Mouse (Mus musculus) intestine, postnatal 0 days (tissue): ENCODE results near the gene Nup93. TPM values are rescaled to one million over a fixed set of nuclear protein-coding genes. Genes with fewer than 3 reads are reported as not detected.
A peak's percentile ranks its signal among the peaks of the same experiment; 100 is the strongest.

ENCODE experiments used
- ATAC-seq: fragments of 200-750 bp; cut with Nextera tagmentation; 2 replicates; pipeline ENCODE4 v1.8.0; 2017; ENCODE audit warnings: mild to moderate bottlenecking, moderate TSS enrichment, moderate library complexity
- H3K27ac ChIP-seq: fragments of 300-500 bp; sonication (generic); 2 replicates; pipeline ENCODE4 v1.5.1; 2014; ENCODE audit warnings: mild to moderate bottlenecking, low read depth, low read length, moderate library complexity
- H3K27me3 ChIP-seq: fragments of 300-500 bp; sonication (generic); replicated peaks from 2 replicates; pipeline ENCODE4 v1.6.1; 2014; ENCODE audit warnings: low read length, mixed read lengths; ENCODE audit not compliant: control insufficient read depth, insufficient read depth
- H3K36me3 ChIP-seq: fragments of 300-500 bp; sonication (generic); 2 replicates; pipeline ENCODE4 v1.6.1; 2014; ENCODE audit warnings: mild to moderate bottlenecking, moderate library complexity; ENCODE audit not compliant: control insufficient read depth, insufficient read depth
- H3K4me1 ChIP-seq: fragments of 300-500 bp; sonication (generic); replicated peaks from 2 replicates; pipeline ENCODE4 v1.6.1; 2014; ENCODE audit warnings: antibody characterized with exemption, low read length, mixed read lengths; ENCODE audit not compliant: control insufficient read depth, insufficient read depth
- H3K4me2 ChIP-seq: fragments of 300-500 bp; sonication (generic); replicated peaks from 2 replicates; pipeline ENCODE4 v1.6.1; 2014; ENCODE audit warnings: low read depth, mild to moderate bottlenecking, moderate library complexity
- H3K4me3 ChIP-seq: fragments of 300-500 bp; sonication (generic); 2 replicates; pipeline ENCODE4 v1.5.1; 2014; ENCODE audit warnings: low read depth, low read length
- H3K9ac ChIP-seq: fragments of 300-500 bp; sonication (generic); 2 replicates; pipeline ENCODE4 v1.6.1; 2014; ENCODE audit warnings: mild to moderate bottlenecking, low read depth, low read length
- H3K9me3 ChIP-seq: fragments of 300-500 bp; sonication (generic); 2 replicates; pipeline ENCODE4 v1.6.1; 2016; ENCODE audit warnings: mixed run types; ENCODE audit not compliant: control insufficient read depth
- CTCF ChIP-seq: sonication (generic); IDR thresholded peaks from 2 replicates; pipeline ENCODE4 v1.5.1; 2016; ENCODE audit warnings: low read depth, mild to moderate bottlenecking, control low read depth, antibody characterized with exemption, moderate library complexity
- WGBS: fragments of 180-500 bp; shearing (Covaris S2); extraction: QIAGEN DNeasy Blood & Tissue Kit; methylation state at CpG from one replicate; pipeline ENCODE4 v1.1.7; 2014; 5-methylcytosine and 5-hydroxymethylcytosine counted together
- polyA plus RNA-seq: library from polyadenylated mRNA; unstranded; fragments of >200 nt; fragmentation: Nextera tagmentation; extraction: Ambion mirVana; gene quantifications from 2 replicates; pipeline ENCODE4 v1.2.1, GENCODE M21; 2015

Nup93 gene
- polyA plus RNA-seq, 1 experiment from 2014 or later = 21.9 TPM

DNA sequence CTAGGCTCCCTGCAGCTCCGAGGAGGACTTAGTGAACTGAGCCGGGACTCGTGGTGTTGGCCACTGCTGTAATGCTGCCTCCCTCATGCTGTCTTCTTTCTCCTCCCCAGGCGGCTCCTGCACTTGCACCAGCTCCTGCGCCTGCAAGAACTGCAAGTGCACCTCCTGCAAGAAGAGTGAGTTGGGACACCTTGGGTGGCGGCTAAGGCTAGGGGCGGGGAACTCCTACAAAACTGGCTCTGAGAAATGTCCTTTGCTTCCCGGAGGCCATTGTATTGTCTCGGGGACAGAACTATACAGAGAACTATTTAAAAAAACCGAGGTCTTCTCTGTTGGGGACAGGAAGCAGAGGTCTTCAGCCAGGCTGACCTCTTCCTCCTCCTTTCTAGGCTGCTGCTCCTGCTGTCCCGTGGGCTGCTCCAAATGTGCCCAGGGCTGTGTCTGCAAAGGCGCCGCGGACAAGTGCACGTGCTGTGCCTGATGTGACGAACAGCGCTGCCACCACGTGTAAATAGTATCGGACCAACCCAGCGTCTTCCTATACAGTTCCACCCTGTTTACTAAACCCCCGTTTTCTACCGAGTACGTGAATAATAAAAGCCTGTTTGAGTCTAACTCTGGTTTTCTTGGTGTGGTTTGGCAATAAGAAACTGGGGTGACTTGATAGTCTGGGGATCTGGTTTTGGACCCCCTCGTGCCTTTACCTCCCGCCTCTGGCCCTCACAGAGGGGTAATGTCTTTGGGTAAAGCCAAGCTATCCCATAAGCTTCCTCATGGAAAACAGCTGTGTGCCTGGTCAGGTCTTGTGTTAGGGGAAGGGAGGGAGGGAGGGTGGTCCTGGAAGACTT, 34.4 kb upstream of the Nup93 start:
- no peaks in the 10 kb centered on the region for H3K4me1 ChIP-seq
- no peaks in the 10 kb centered on the region for H3K27me3 ChIP-seq
- ATAC-seq = no peak
- no peak for TF ChIP-seq CTCF
- H3K9ac ChIP-seq = peak overlapping the region; percentile 67
- peak overlapping the region; percentile 87 for H3K27ac ChIP-seq
- 4% methylated on average over 25 of the region's 25 CpGs for WGBS
- no peaks in the 10 kb centered on the region for H3K36me3 ChIP-seq
- H3K4me3 ChIP-seq = peak overlapping the region; percentile 65
- no peaks in the 10 kb centered on the region for H3K9me3 ChIP-seq
- H3K4me2 ChIP-seq = peak overlapping the region; percentile 67

DNA sequence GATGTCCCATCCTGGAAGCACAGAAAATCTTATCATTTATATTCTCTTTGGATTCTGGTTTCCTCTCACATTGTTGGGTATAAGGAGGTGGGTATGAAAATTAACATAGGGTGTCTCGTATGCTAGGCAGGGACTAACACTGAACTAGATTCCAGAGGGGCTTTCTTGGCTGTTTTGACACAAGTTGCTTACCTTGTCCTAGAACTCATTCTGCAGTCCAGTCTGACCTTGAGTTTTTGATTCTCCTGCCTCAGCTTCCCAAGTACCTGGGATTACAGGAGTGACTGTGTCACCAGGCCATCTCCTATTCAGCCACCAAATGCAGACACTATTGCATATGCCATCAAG, 33.8 kb upstream of the Nup93 start:
- Histone ChIP-seq H3K36me3 (no peaks in the 10 kb centered on the region), H3K4me1 (no peaks in the 10 kb centered on the region), H3K9ac (peak overlapping the region; percentile 67), H3K27me3 (no peaks in the 10 kb centered on the region), H3K9me3 (no peaks in the 10 kb centered on the region), H3K27ac (0 out of 2 replicates have a peak overlapping the region, but pooled peaks have one; percentile 87), H3K4me3 (peak overlapping the region; percentile 65), H3K4me2 (peak overlapping the region; percentile 67)
- no peak for ATAC-seq
- 82% methylated on average over 1 of the region's 1 CpGs for WGBS
- TF ChIP-seq CTCF = no peak

DNA sequence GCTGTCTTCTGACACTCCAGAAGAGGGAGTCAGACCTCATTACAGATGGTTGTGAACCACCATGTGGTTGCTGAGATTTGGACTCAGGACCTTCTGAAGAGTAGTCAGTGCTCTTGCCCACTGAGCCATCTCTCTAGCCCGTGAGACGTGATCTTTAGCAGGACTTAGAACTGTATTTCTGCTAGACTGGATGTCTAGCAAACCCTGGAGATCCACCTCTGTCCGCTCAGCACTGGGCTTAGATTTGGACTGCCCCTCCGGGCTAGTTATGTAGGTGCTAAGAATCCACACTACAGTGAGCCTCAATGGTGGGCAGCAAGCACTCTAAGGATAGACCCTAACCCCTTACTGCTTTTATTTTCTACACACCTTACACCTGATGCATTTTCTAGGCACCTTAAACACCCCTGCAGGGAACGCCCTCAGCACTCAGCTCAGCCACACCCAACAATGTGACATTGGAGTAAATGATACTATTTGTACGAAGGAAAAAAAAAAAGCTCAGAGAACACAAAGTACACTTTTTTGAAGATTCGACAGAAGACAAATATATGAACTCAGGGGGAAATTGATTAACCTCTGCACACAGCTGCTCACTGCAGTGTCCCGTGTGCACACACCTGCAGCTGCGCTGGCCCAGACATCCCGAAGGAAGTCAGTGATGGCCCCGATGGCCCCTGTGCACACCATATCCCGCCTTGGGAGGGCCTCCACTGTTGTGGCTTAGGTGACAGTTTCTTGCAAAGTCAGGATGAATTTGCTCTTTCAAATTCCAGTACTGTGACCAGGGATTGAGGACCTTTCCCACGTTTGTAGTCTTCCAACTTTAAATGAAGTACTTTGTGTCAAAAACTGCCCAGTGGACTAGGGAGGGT, 32.1 kb upstream of the Nup93 start:
- Histone ChIP-seq H3K27me3 (no peaks in the 10 kb centered on the region), H3K36me3 (no peaks in the 10 kb centered on the region), H3K9ac (peak overlapping the region; percentile 50), H3K27ac (peak overlapping the region; percentile 93), H3K4me1 (0 out of 2 replicates have a peak, but pooled peaks cover 5% of the 10 kb centered on the region), H3K4me3 (peak overlapping the region; percentile 23), H3K9me3 (no peaks in the 10 kb centered on the region), H3K4me2 (peak overlapping the region; percentile 58)
- no peak for TF ChIP-seq CTCF
- ATAC-seq = peak; percentile 24
- WGBS = 48% methylated on average over 13 of the region's 13 CpGs

GRCm38 (mm10) chr8:94183117-94183516, 31.2 kb upstream of the Nup93 start:
- under 1% methylated on average over 16 of the region's 16 CpGs for WGBS
- Histone ChIP-seq H3K4me1 (0 out of 2 replicates have a peak, but pooled peaks cover 5% of the 10 kb centered on the region), H3K27me3 (no peaks in the 10 kb centered on the region), H3K4me2 (peak overlapping the region; percentile 58), H3K9ac (peak overlapping the region; percentile 50), H3K4me3 (peak overlapping the region; percentile 23), H3K9me3 (no peaks in the 10 kb centered on the region), H3K36me3 (no peaks in the 10 kb centered on the region), H3K27ac (peak overlapping the region; percentile 93)
- peak; percentile 55 for ATAC-seq
- TF ChIP-seq CTCF = peak; percentile 82

DNA sequence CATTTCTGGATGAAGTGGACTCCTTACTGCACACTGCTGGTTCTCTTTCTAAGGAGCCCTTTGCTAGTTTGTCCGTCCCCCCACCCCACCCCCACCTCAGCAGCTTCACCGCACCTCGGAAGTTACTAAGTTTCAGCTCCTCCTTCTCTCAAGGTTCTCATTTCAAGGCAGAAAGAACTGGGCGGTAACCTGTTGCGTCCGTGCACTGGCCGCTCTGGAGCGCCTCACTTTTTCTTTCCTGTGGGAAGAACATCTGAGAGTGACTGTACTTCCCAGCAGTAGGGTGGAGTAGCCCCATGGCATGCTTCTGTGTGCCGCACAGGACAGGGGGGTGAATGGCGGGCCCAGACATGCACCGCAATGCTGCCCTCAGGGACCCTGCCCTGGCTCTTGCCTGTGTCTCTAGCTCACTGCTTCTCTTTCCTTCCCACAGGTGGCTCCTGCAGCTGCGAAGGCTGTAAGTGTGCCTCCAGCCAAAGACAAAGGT, 30.0 kb upstream of the Nup93 start:
- Histone ChIP-seq H3K4me2 (peak overlapping the region; percentile 58), H3K4me3 (no peak overlapping the region), H3K4me1 (0 out of 2 replicates have a peak, but pooled peaks cover 5% of the 10 kb centered on the region), H3K27me3 (no peaks in the 10 kb centered on the region), H3K9ac (no peak overlapping the region), H3K9me3 (no peaks in the 10 kb centered on the region), H3K27ac (peak overlapping the region; percentile 93), H3K36me3 (no peaks in the 10 kb centered on the region)
- TF ChIP-seq CTCF = no peak
- WGBS = 32% methylated on average over 12 of the region's 12 CpGs
- ATAC-seq = no peak

- no peaks in the 10 kb centered on the region for H3K27me3 ChIP-seq
- WGBS = 48% methylated on average over 6 of the region's 6 CpGs
- TF ChIP-seq CTCF = no peak
- peak overlapping the region; percentile 82 for H3K27ac ChIP-seq
- ATAC-seq = no peak
- H3K4me2 ChIP-seq = peak overlapping the region; percentile 18
- no peaks in the 10 kb centered on the region for H3K36me3 ChIP-seq
- H3K4me3 ChIP-seq = no peak overlapping the region
- no peaks in the 10 kb centered on the region for H3K9me3 ChIP-seq
- no peak overlapping the region for H3K9ac ChIP-seq
- H3K4me1 ChIP-seq = 0 out of 2 replicates have a peak, but pooled peaks cover 5% of the 10 kb centered on the region
These were observed 28.6 kb upstream of the Nup93 start for GRCm38 (mm10) chr8:94185791-94186190.
